Mouse (Mus musculus): ENCODE results near the gene Rptor. TPM values are rescaled to one million over a fixed set of nuclear protein-coding genes. Genes with fewer than 3 reads are reported as not detected.

Rptor gene
- polyA plus RNA-seq, 1 experiment from 2014 or later, result 13.3 TPM

GRCm38 (mm10) chr11:119916834-119917469 is 314.2 kb downstream of the Rptor start:
- H3K4me1 ChIP-seq (replicated peaks), result peaks cover 45% of the 10 kb centered on the region
- ATAC-seq (ENCODE audit: insufficient number of reproducible peaks, low FRiP score), result no peak
- H3K27ac ChIP-seq (ENCODE audit: poor library complexity, severe bottlenecking), result no peak overlapping the region
- no peaks in the 10 kb centered on the region for H3K9me3 ChIP-seq (replicated peaks)
- H3K36me3 ChIP-seq, result peaks cover 38% of the 10 kb centered on the region
- 91% methylated on average over 21 of the region's 21 CpGs for WGBS
- H3K4me3 ChIP-seq, result no peak overlapping the region
- no peak overlapping the region for H3K9ac ChIP-seq
- no peaks in the 10 kb centered on the region for H3K27me3 ChIP-seq (replicated peaks)
- no peak overlapping the region for H3K4me2 ChIP-seq

- 83% methylated on average over 7 of the region's 7 CpGs for WGBS
- Histone ChIP-seq H3K4me1 (replicated peaks) (peaks cover 45% of the 10 kb centered on the region), H3K36me3 (peaks cover 38% of the 10 kb centered on the region), H3K9me3 (replicated peaks) (no peaks in the 10 kb centered on the region), H3K4me3 (no peak overlapping the region), H3K27me3 (replicated peaks) (no peaks in the 10 kb centered on the region), H3K4me2 (no peak overlapping the region), H3K9ac (no peak overlapping the region), H3K27ac (ENCODE audit: poor library complexity, severe bottlenecking) (no peak overlapping the region)
- no peak for ATAC-seq (ENCODE audit: insufficient number of reproducible peaks, low FRiP score)
Measured at GRCm38 (mm10) chr11:119918521-119918920, 315.8 kb downstream of the Rptor start.

- Histone ChIP-seq H3K4me2 (no peak overlapping the region), H3K4me1 (replicated peaks) (peaks cover 42% of the 10 kb centered on the region), H3K4me3 (no peak overlapping the region), H3K9me3 (replicated peaks) (no peaks in the 10 kb centered on the region), H3K27ac (ENCODE audit: poor library complexity, severe bottlenecking) (no peak overlapping the region), H3K27me3 (replicated peaks) (no peaks in the 10 kb centered on the region), H3K36me3 (peaks cover 38% of the 10 kb centered on the region), H3K9ac (no peak overlapping the region)
- ATAC-seq (ENCODE audit: insufficient number of reproducible peaks, low FRiP score), result no peak
- WGBS, result 90% methylated on average over 4 of the region's 4 CpGs
Measured at GRCm38 (mm10) chr11:119919432-119919831, 316.7 kb downstream of the Rptor start.

- H3K4me3 ChIP-seq, result no peak overlapping the region
- no peak for ATAC-seq (ENCODE audit: insufficient number of reproducible peaks, low FRiP score)
- WGBS, result 67% methylated on average over 8 of the region's 8 CpGs
- H3K27me3 ChIP-seq (replicated peaks), result no peaks in the 10 kb centered on the region
- H3K36me3 ChIP-seq, result peaks cover 38% of the 10 kb centered on the region
- no peaks in the 10 kb centered on the region for H3K9me3 ChIP-seq (replicated peaks)
- H3K9ac ChIP-seq, result no peak overlapping the region
- H3K27ac ChIP-seq (ENCODE audit: poor library complexity, severe bottlenecking), result no peak overlapping the region
- H3K4me1 ChIP-seq (replicated peaks), result peaks cover 37% of the 10 kb centered on the region
- H3K4me2 ChIP-seq, result no peak overlapping the region
Measured at GRCm38 (mm10) chr11:119919897-119920296, 317.2 kb downstream of the Rptor start.

- ATAC-seq (ENCODE audit: insufficient number of reproducible peaks, low FRiP score), result no peak
Measured at GRCm38 (mm10) chr11:119920668-119921067, 318.0 kb downstream of the Rptor start.

GRCm38 (mm10) chr11:119925176-119925575 is 322.5 kb downstream of the Rptor start:
- Histone ChIP-seq H3K9ac (no peak overlapping the region), H3K4me1 (replicated peaks) (peaks cover 15% of the 10 kb centered on the region), H3K27ac (ENCODE audit: poor library complexity, severe bottlenecking) (no peak overlapping the region), H3K4me3 (no peak overlapping the region), H3K4me2 (no peak overlapping the region), H3K36me3 (peaks cover under 1% of the 10 kb centered on the region; the same call in 1 of the 2 replicates), H3K27me3 (replicated peaks) (no peaks in the 10 kb centered on the region), H3K9me3 (replicated peaks) (no peaks in the 10 kb centered on the region)
- ATAC-seq (ENCODE audit: insufficient number of reproducible peaks, low FRiP score), result no peak
- WGBS, result 68% methylated on average over 5 of the region's 5 CpGs

More at GRCm38 (mm10) chr11:119920668-119921067, 318.0 kb downstream of the Rptor start:
- Histone ChIP-seq H3K27ac (ENCODE audit: poor library complexity, severe bottlenecking) (no peak overlapping the region), H3K4me3 (no peak overlapping the region), H3K36me3 (peaks cover 37% of the 10 kb centered on the region), H3K27me3 (replicated peaks) (no peaks in the 10 kb centered on the region), H3K9me3 (replicated peaks) (no peaks in the 10 kb centered on the region), H3K4me1 (replicated peaks) (peaks cover 29% of the 10 kb centered on the region), H3K4me2 (no peak overlapping the region), H3K9ac (no peak overlapping the region)
- WGBS, result 87% methylated on average over 5 of the region's 5 CpGs

- WGBS, result 74% methylated on average over 5 of the region's 5 CpGs
- H3K27me3 ChIP-seq (replicated peaks), result no peaks in the 10 kb centered on the region
- no peak for ATAC-seq (ENCODE audit: insufficient number of reproducible peaks, low FRiP score)
Measured at GRCm38 (mm10) chr11:119926762-119927161, 324.1 kb downstream of the Rptor start.

GRCm38 (mm10) chr11:119928023-119928681 is 325.4 kb downstream of the Rptor start:
- WGBS, result 49% methylated on average over 16 of the region's 16 CpGs
- H3K4me1 ChIP-seq (replicated peaks), result 0 out of 2 replicates have a peak, but pooled peaks cover 11% of the 10 kb centered on the region
- H3K4me2 ChIP-seq, result peak overlapping the region; percentile 49
- peak overlapping the region; percentile 24; the same call in 1 of the 2 replicates for H3K4me3 ChIP-seq
- ATAC-seq (ENCODE audit: insufficient number of reproducible peaks, low FRiP score), result no peak
- H3K9me3 ChIP-seq (replicated peaks), result peaks cover 3% of the 10 kb centered on the region; the same call in 1 of the 2 replicates
- no peaks in the 10 kb centered on the region for H3K27me3 ChIP-seq (replicated peaks)
- H3K9ac ChIP-seq, result no peak overlapping the region; the same call in 1 of the 2 replicates
- no peak overlapping the region; the same call in 1 of the 2 replicates for H3K27ac ChIP-seq (ENCODE audit: poor library complexity, severe bottlenecking)
- H3K36me3 ChIP-seq, result no peaks in the 10 kb centered on the region

More at GRCm38 (mm10) chr11:119926762-119927161, 324.1 kb downstream of the Rptor start:
- Histone ChIP-seq H3K9ac (no peak overlapping the region), H3K9me3 (replicated peaks) (peaks cover 3% of the 10 kb centered on the region; the same call in 1 of the 2 replicates), H3K4me1 (replicated peaks) (peaks cover 11% of the 10 kb centered on the region), H3K27ac (ENCODE audit: poor library complexity, severe bottlenecking) (no peak overlapping the region), H3K4me2 (no peak overlapping the region), H3K4me3 (no peak overlapping the region), H3K36me3 (no peaks in the 10 kb centered on the region)

GRCm38 (mm10) chr11:119929603-119930265 is 327.0 kb downstream of the Rptor start:
- no peak overlapping the region for H3K4me3 ChIP-seq
- H3K4me1 ChIP-seq (replicated peaks), result 0 out of 2 replicates have a peak, but pooled peaks cover 8% of the 10 kb centered on the region
- ATAC-seq (ENCODE audit: insufficient number of reproducible peaks, low FRiP score), result no peak
- no peak overlapping the region for H3K4me2 ChIP-seq
- no peak overlapping the region for H3K27ac ChIP-seq (ENCODE audit: poor library complexity, severe bottlenecking)
- no peaks in the 10 kb centered on the region for H3K27me3 ChIP-seq (replicated peaks)
- 74% methylated on average over 6 of the region's 6 CpGs for WGBS
- H3K9me3 ChIP-seq (replicated peaks), result peaks cover 3% of the 10 kb centered on the region; the same call in 1 of the 2 replicates
- H3K9ac ChIP-seq, result no peak overlapping the region
- no peaks in the 10 kb centered on the region for H3K36me3 ChIP-seq

- ATAC-seq (ENCODE audit: insufficient number of reproducible peaks, low FRiP score), result no peak
- Histone ChIP-seq H3K27ac (ENCODE audit: poor library complexity, severe bottlenecking) (no peak overlapping the region), H3K36me3 (no peaks in the 10 kb centered on the region)
Measured at GRCm38 (mm10) chr11:119931809-119932208, 329.1 kb downstream of the Rptor start.

GRCm38 (mm10) chr11:119933142-119933541 is 330.4 kb downstream of the Rptor start:
- Histone ChIP-seq H3K9me3 (replicated peaks) (peaks cover 3% of the 10 kb centered on the region; the same call in 1 of the 2 replicates), H3K9ac (no peak overlapping the region), H3K4me2 (no peak overlapping the region), H3K4me3 (no peak overlapping the region), H3K36me3 (no peaks in the 10 kb centered on the region), H3K27ac (ENCODE audit: poor library complexity, severe bottlenecking) (no peak overlapping the region), H3K27me3 (replicated peaks) (peaks cover 10% of the 10 kb centered on the region), H3K4me1 (replicated peaks) (peaks cover 28% of the 10 kb centered on the region)
- ATAC-seq (ENCODE audit: insufficient number of reproducible peaks, low FRiP score), result no peak
- 48% methylated on average over 4 of the region's 4 CpGs for WGBS

More at GRCm38 (mm10) chr11:119931809-119932208, 329.1 kb downstream of the Rptor start:
- H3K4me3 ChIP-seq, result no peak overlapping the region
- no peak overlapping the region for H3K4me2 ChIP-seq
- H3K4me1 ChIP-seq (replicated peaks), result peaks cover 14% of the 10 kb centered on the region; the same call in 1 of the 2 replicates
- H3K9ac ChIP-seq, result no peak overlapping the region
- H3K27me3 ChIP-seq (replicated peaks), result peaks cover 5% of the 10 kb centered on the region; the same call in 1 of the 2 replicates
- peaks cover 3% of the 10 kb centered on the region; the same call in 1 of the 2 replicates for H3K9me3 ChIP-seq (replicated peaks)
- WGBS, result 74% methylated on average over 10 of the region's 10 CpGs

Data from heart, embryonic 12.5 days (tissue).